Mouse (Mus musculus): ENCODE data around the gene Tecr. TPM values are rescaled to one million over a fixed set of nuclear protein-coding genes. Genes with fewer than 3 reads are reported as not detected.

Gene Tecr
- total RNA-seq, 2 experiments from 2014 or later = 503 to 542 TPM

- no peak for DNase-seq (ENCODE audit: low spot score in 2 of 2)
- no peak overlapping the region for H3K27ac ChIP-seq
- H3K4me3 ChIP-seq = no peak overlapping the region
- TF ChIP-seq CTCF (conservative IDR thresholded peaks at IDR 0.05) = peak; percentile 20; the same call in 1 of the 2 replicates
Measured at GRCm38 (mm10) chr8:83565731-83566375, 41.9 kb downstream of the Tecr start.

GRCm38 (mm10) chr8:83563246-83563645, 44.5 kb downstream of the Tecr start:
- Histone ChIP-seq H3K4me3 (no peak overlapping the region), H3K27ac (no peak overlapping the region)
- no peak for DNase-seq (ENCODE audit: low spot score in 2 of 2)
- no peak for TF ChIP-seq CTCF (conservative IDR thresholded peaks at IDR 0.05)

- TF ChIP-seq CTCF (conservative IDR thresholded peaks at IDR 0.05) = no peak
- Histone ChIP-seq H3K4me3 (no peak overlapping the region), H3K27ac (no peak overlapping the region)
- no peak for DNase-seq (ENCODE audit: low spot score in 2 of 2)
Measured at GRCm38 (mm10) chr8:83562669-83563068, 45.1 kb downstream of the Tecr start.

- no peak within 1 kb of the TSS for H3K27ac ChIP-seq
- no peak within 1 kb of the TSS for H3K4me3 ChIP-seq
- DNase-seq (ENCODE audit: low spot score in 2 of 2) = no peak
- no peak for TF ChIP-seq CTCF (conservative IDR thresholded peaks at IDR 0.05)
Measured at GRCm38 (mm10) chr8:83535736-83536135, 72.0 kb downstream of the Tecr start, which contains the start of gene Olfr370. Gene Olfr370, plus strand, starts transcription at chr8:83535780.

- Histone ChIP-seq H3K27ac (no peak overlapping the region), H3K4me3 (no peak overlapping the region)
- TF ChIP-seq CTCF (conservative IDR thresholded peaks at IDR 0.05) = no peak
- no peak for DNase-seq (ENCODE audit: low spot score in 2 of 2)
Measured at GRCm38 (mm10) chr8:83534802-83535201, 73.0 kb downstream of the Tecr start.

Other genes with a start within 250 kb of the Tecr start
- 1 to 10 TPM; 7.8 to 8.3 TPM for gene Clgn, start 218.1 kb downstream of the Tecr start, total RNA-seq (2021)
- gene Scoc, start 149.6 kb downstream of the Tecr start, total RNA-seq (2021) = 100 to 1,000 TPM; 211 to 218 TPM
- not detected for gene Olfr370, start 72.2 kb downstream of the Tecr start, total RNA-seq (2021)
- 100 to 1,000 TPM; 154 to 156 TPM for gene Ndufb7, start 41.3 kb downstream of the Tecr start, total RNA-seq (2021)
- 10 to 100 TPM; 36.5 to 37.6 TPM for gene Dnajb1, start 222 bp upstream of the Tecr start, total RNA-seq (2021)
- gene Gipc1, start 44.7 kb upstream of the Tecr start, total RNA-seq (2021) = 10 to 100 TPM; 52.8 to 55.4 TPM
- under 1 TPM; 0.42 to 0.84 TPM for gene Ptger1, start 58.7 kb upstream of the Tecr start, total RNA-seq (2021)
- 10 to 100 TPM; 47.9 to 56.8 TPM for gene Pkn1, start 91.2 kb upstream of the Tecr start, total RNA-seq (2021)
- 10 to 100 TPM; 17.9 to 20.4 TPM for gene Ddx39, start 107.2 kb upstream of the Tecr start, total RNA-seq (2021)
- gene Adgre5, start 133.4 kb upstream of the Tecr start, total RNA-seq (2021) = 10 to 100 TPM in 1 of 2 experiments, 1 to 10 TPM in 1; 8.1 to 12.4 TPM